Mouse (Mus musculus): ENCODE data around the gene Hcrt. TPM values are rescaled to one million over a fixed set of nuclear protein-coding genes. Genes with fewer than 3 reads are reported as not detected.

Hcrt gene
- total RNA-seq, 2 experiments from 2014 or later, result not detected

GRCm38 (mm10) chr11:100770646-100771408 lies 8.1 kb upstream of the Hcrt start, which contains the start of gene Ghdc:
Gene Ghdc, minus strand, starts transcription at chr11:100770957.
- intact Hi-C loops (cut with DNase I), result no loop called here

GRCm38 (mm10) chr11:100769980-100770379 lies 7.2 kb upstream of the Hcrt start:
- intact Hi-C loops (cut with DNase I), result loop anchor here (10.0 kb wide), 1 partner anchor 185 kb away; no protein-coding TSS in a partner anchor

More at GRCm38 (mm10) chr11:100770646-100771408, 8.1 kb upstream of the Hcrt start, which contains the start of gene Ghdc:
- peak; percentile 60 to 77 for DNase-seq (ENCODE audit: low spot score in 2 of 2)

GRCm38 (mm10) chr11:100767871-100768270 lies 5.1 kb upstream of the Hcrt start:
- no peak for DNase-seq (ENCODE audit: low spot score in 2 of 2)
- intact Hi-C loops (cut with DNase I), result loop anchor here (10.0 kb wide), 1 partner anchor 187 kb away; no protein-coding TSS in a partner anchor

More at GRCm38 (mm10) chr11:100769980-100770379, 7.2 kb upstream of the Hcrt start:
- DNase-seq (ENCODE audit: low spot score in 2 of 2), result no peak

GRCm38 (mm10) chr11:100766726-100767125 lies 4.0 kb upstream of the Hcrt start:
- intact Hi-C loops (cut with DNase I), result loop anchor here (10.0 kb wide), 1 partner anchor 188 kb away; no protein-coding TSS in a partner anchor

GRCm38 (mm10) chr11:100761547-100762045 lies 1.1 kb downstream of the Hcrt start:
- intact Hi-C loops (cut with DNase I), result loop anchor here (2.0 to 10.0 kb wide), 2 partner anchors 47 to 193 kb away; no protein-coding TSS in a partner anchor
- DNase-seq (ENCODE audit: low spot score in 2 of 2), result peak; percentile 86 to 89

More at GRCm38 (mm10) chr11:100766726-100767125, 4.0 kb upstream of the Hcrt start:
- DNase-seq (ENCODE audit: low spot score in 2 of 2), result no peak

GRCm38 (mm10) chr11:100759611-100760233 lies 3.0 kb downstream of the Hcrt start, which contains the start of gene Kcnh4:
Gene Kcnh4, minus strand, starts transcription at chr11:100759942.
- intact Hi-C loops (cut with DNase I), result loop anchor here (2.0 to 10.0 kb wide), 2 partner anchors 45 to 195 kb away; no protein-coding TSS in a partner anchor
- peak; percentile 93 to 95 for DNase-seq (ENCODE audit: low spot score in 2 of 2)

- intact Hi-C loops (cut with DNase I), result no loop called here
- DNase-seq (ENCODE audit: low spot score in 2 of 2), result peak in 1 of 2 experiments; percentile 49
These were observed 3.8 kb downstream of the Hcrt start for GRCm38 (mm10) chr11:100758707-100759610.

- no peak for DNase-seq (ENCODE audit: low spot score in 2 of 2)
- intact Hi-C loops (cut with DNase I), result no loop called here
These were observed 5.2 kb downstream of the Hcrt start for GRCm38 (mm10) chr11:100757566-100757965.

GRCm38 (mm10) chr11:100756476-100756875 lies 6.3 kb downstream of the Hcrt start:
- intact Hi-C loops (cut with DNase I), result no loop called here
- DNase-seq (ENCODE audit: low spot score in 2 of 2), result no peak

GRCm38 (mm10) chr11:100754693-100755057 lies 8.1 kb downstream of the Hcrt start:
- intact Hi-C loops (cut with DNase I), result no loop called here
- DNase-seq (ENCODE audit: low spot score in 2 of 2), result peak; percentile 60 to 70

- intact Hi-C loops (cut with DNase I), result no loop called here
- DNase-seq (ENCODE audit: low spot score in 2 of 2), result peak; percentile 72 to 90
These were observed 8.6 kb downstream of the Hcrt start for GRCm38 (mm10) chr11:100754021-100754692.

- intact Hi-C loops (cut with DNase I), result no loop called here
- peak in 1 of 2 experiments; percentile 33 for DNase-seq (ENCODE audit: low spot score in 2 of 2)
These were observed 10.4 kb downstream of the Hcrt start for GRCm38 (mm10) chr11:100752294-100752693.

- no peak for DNase-seq (ENCODE audit: low spot score in 2 of 2)
- intact Hi-C loops (cut with DNase I), result no loop called here
These were observed 12.6 kb downstream of the Hcrt start for GRCm38 (mm10) chr11:100750127-100750526.

- intact Hi-C loops (cut with DNase I), result no loop called here
- DNase-seq (ENCODE audit: low spot score in 2 of 2), result peak; percentile 37 to 75
These were observed 13.3 kb downstream of the Hcrt start for GRCm38 (mm10) chr11:100749469-100749868.

GRCm38 (mm10) chr11:100748620-100749019 lies 14.1 kb downstream of the Hcrt start:
- no peak for DNase-seq (ENCODE audit: low spot score in 2 of 2)
- intact Hi-C loops (cut with DNase I), result no loop called here

GRCm38 (mm10) chr11:100747114-100747513 lies 15.6 kb downstream of the Hcrt start:
- intact Hi-C loops (cut with DNase I), result no loop called here
- no peak for DNase-seq (ENCODE audit: low spot score in 2 of 2)

- no peak for DNase-seq (ENCODE audit: low spot score in 2 of 2)
- intact Hi-C loops (cut with DNase I), result no loop called here
These were observed 16.2 kb downstream of the Hcrt start for GRCm38 (mm10) chr11:100746546-100746945.

GRCm38 (mm10) chr11:100745085-100745484 lies 17.6 kb downstream of the Hcrt start:
- DNase-seq (ENCODE audit: low spot score in 2 of 2), result peak; percentile 56 to 65
- intact Hi-C loops (cut with DNase I), result no loop called here
